Mouse (Mus musculus): ENCODE results near the gene Fasn. TPM values are rescaled to one million over a fixed set of nuclear protein-coding genes. Genes with fewer than 3 reads are reported as not detected.
"Not testable (repeated sequence)": the region's sequence is repeated elsewhere in the genome, so short reads cannot be mapped to it uniquely, and the experiment has no call there.

Fasn gene
- polyA plus RNA-seq, 1 experiment from 2014 or later, result 22.3 TPM

- no peak for DNase-seq (ENCODE audit: low spot score)
Observed at GRCm38 (mm10) chr11:120798244-120798643, 26.1 kb downstream of the Fasn start.

- DNase-seq (ENCODE audit: low spot score), result no peak
Observed at GRCm38 (mm10) chr11:120796614-120796946, 27.8 kb downstream of the Fasn start.

- peak; percentile 97 for DNase-seq (ENCODE audit: low spot score)
Observed at GRCm38 (mm10) chr11:120795756-120796613, 28.4 kb downstream of the Fasn start, which contains the start of gene Dus1l. Gene Dus1l (minus strand): TSS chr11:120796403.

GRCm38 (mm10) chr11:120792652-120793051, 31.7 kb downstream of the Fasn start:
- DNase-seq (ENCODE audit: low spot score), result no peak

- no peak for DNase-seq (ENCODE audit: low spot score)
Observed at GRCm38 (mm10) chr11:120789810-120790209, 34.5 kb downstream of the Fasn start.

GRCm38 (mm10) chr11:120789355-120789754, 35.0 kb downstream of the Fasn start:
- DNase-seq (ENCODE audit: low spot score), result no peak

GRCm38 (mm10) chr11:120788460-120788859, 35.9 kb downstream of the Fasn start:
- DNase-seq (ENCODE audit: low spot score), result not testable (repeated sequence)

- no peak for DNase-seq (ENCODE audit: low spot score)
Observed at GRCm38 (mm10) chr11:120785145-120785544, 39.2 kb downstream of the Fasn start.

GRCm38 (mm10) chr11:120784064-120784791, 40.1 kb downstream of the Fasn start, which contains the start of the genes Rfng and Gps1:
Gene Rfng (minus strand): TSS chr11:120784207.
Gene Gps1 (plus strand): TSS chr11:120784272.
- peak; percentile 82 for DNase-seq (ENCODE audit: low spot score)

GRCm38 (mm10) chr11:120783426-120784063, 40.8 kb downstream of the Fasn start:
- DNase-seq (ENCODE audit: low spot score), result no peak

GRCm38 (mm10) chr11:120781361-120781760, 43.0 kb downstream of the Fasn start:
- DNase-seq (ENCODE audit: low spot score), result not testable (repeated sequence)

- no peak for DNase-seq (ENCODE audit: low spot score)
Observed at GRCm38 (mm10) chr11:120779876-120780275, 44.5 kb downstream of the Fasn start.

GRCm38 (mm10) chr11:120777123-120777522, 47.2 kb downstream of the Fasn start:
- no peak for DNase-seq (ENCODE audit: low spot score)

GRCm38 (mm10) chr11:120775774-120776469, 48.4 kb downstream of the Fasn start:
- DNase-seq (ENCODE audit: low spot score), result peak; percentile 94

- no peak for DNase-seq (ENCODE audit: low spot score)
Observed at GRCm38 (mm10) chr11:120773463-120774190, 50.7 kb downstream of the Fasn start.

GRCm38 (mm10) chr11:120772749-120773148, 51.6 kb downstream of the Fasn start:
- no peak for DNase-seq (ENCODE audit: low spot score)

GRCm38 (mm10) chr11:120768206-120768605, 56.1 kb downstream of the Fasn start:
- DNase-seq (ENCODE audit: low spot score), result no peak

GRCm38 (mm10) chr11:120767023-120767422, 57.3 kb downstream of the Fasn start:
- DNase-seq (ENCODE audit: low spot score), result not testable (repeated sequence)

GRCm38 (mm10) chr11:120763121-120763999, 61.0 kb downstream of the Fasn start:
- not testable (repeated sequence) for DNase-seq (ENCODE audit: low spot score)

Data from thymus, postnatal 0 days (tissue).